In genomic region chr4:132635971-132636370, GRCm38 (mm10) we compare ENCODE assay signal across 16 mouse cellular contexts.
"Had no signal": no experiment of that assay in that cellular context is flagged by ENCODE, and none has a peak within 500 bp of the region (broad histone marks: within the 10 kb centered on the region; RNA-seq: fewer than 3 reads in every experiment).

No protein-coding gene starts in this region.

- H3K36me3 ChIP-seq: heart, embryonic 12.5 days; hindbrain, embryonic 10.5 days; hindbrain, embryonic 12.5 days; intestine, embryonic 15.5 days; limb, embryonic 12.5 days; liver, embryonic 13.5 days; liver, embryonic 15.5 days had no signal

- H3K27ac ChIP-seq: gastrocnemius, adult 2 months; heart, embryonic 10.5 days; hindbrain, embryonic 10.5 days; hindbrain, embryonic 12.5 days; hindbrain, embryonic 14.5 days; intestine, embryonic 15.5 days; layer of hippocampus, adult 2 months; left cerebral cortex, adult 2 months; limb, embryonic 10.5 days; limb, embryonic 12.5 days; liver, embryonic 13.5 days; liver, embryonic 15.5 days had no signal

- H3K4me3 ChIP-seq: gastrocnemius, adult 2 months; heart, embryonic 10.5 days; heart, embryonic 12.5 days; hindbrain, embryonic 10.5 days; hindbrain, embryonic 12.5 days; intestine, embryonic 15.5 days; layer of hippocampus, adult 2 months; left cerebral cortex, adult 2 months; limb, embryonic 10.5 days; limb, embryonic 12.5 days; liver, embryonic 13.5 days; liver, embryonic 15.5 days had no signal

- DNase-seq: gastrocnemius, postnatal 25 days; kidney, adult 18-20 months; kidney, adult 8-10 months; liver, embryonic 13.5 days had no signal

- H3K9ac ChIP-seq: heart, embryonic 12.5 days; hindbrain, embryonic 12.5 days; hindbrain, embryonic 14.5 days; intestine, embryonic 15.5 days; limb, embryonic 12.5 days; liver, embryonic 13.5 days; liver, embryonic 15.5 days had no signal

- H3K27me3 ChIP-seq: heart, embryonic 12.5 days; hindbrain, embryonic 12.5 days; intestine, embryonic 15.5 days; limb, embryonic 12.5 days; liver, embryonic 13.5 days; liver, embryonic 15.5 days had no signal
